Mouse (Mus musculus) heart, embryonic 12.5 days (tissue): Measurements from ENCODE around the gene Gpr88. TPM values are rescaled to one million over a fixed set of nuclear protein-coding genes. Genes with fewer than 3 reads are reported as not detected.

ENCODE experiments used
- polyA plus RNA-seq: library from polyadenylated mRNA; unstranded; fragments of >200 nt; fragmentation: Nextera tagmentation; extraction: Ambion mirVana; gene quantifications from 2 replicates; pipeline ENCODE4 v1.2.1, GENCODE M21; 2016

The Gpr88 gene
- polyA plus RNA-seq, 1 experiment from 2014 or later, result not detected

Other genes starting within 250 kb of the Gpr88 start
- 19.9 and 21.3 TPM in 2 replicates for gene Slc30a7, start 246.1 kb downstream of the Gpr88 start, polyA plus RNA-seq
- 25.4 and 26.5 TPM in 2 replicates for gene Extl2, start 246.0 kb downstream of the Gpr88 start, polyA plus RNA-seq
- 69.7 and 73.1 TPM in 2 replicates for gene Vcam1, start 123.8 kb downstream of the Gpr88 start, polyA plus RNA-seq
- 6.3 and 7.8 TPM in 2 replicates for gene Cdc14a, start 170.5 kb upstream of the Gpr88 start, polyA plus RNA-seq